Mouse (Mus musculus): ENCODE results near the gene Nim1k. TPM values are rescaled to one million over a fixed set of nuclear protein-coding genes. Genes with fewer than 3 reads are reported as not detected.

The Nim1k gene
- polyA plus RNA-seq (2012; rRNA removed): 0.32 and 0.42 TPM in 2 replicates

GRCm38 (mm10) chr13:119755681-119756471 is at the start of gene Nim1k:
Gene Nim1k, minus strand, starts transcription at chr13:119755882.

GRCm38 (mm10) chr13:119790761-119791579 is 35.3 kb upstream of the Nim1k start, which contains the start of gene Zfp131:
Gene Zfp131, minus strand, starts transcription at chr13:119790889.

GRCm38 (mm10) chr13:119690039-119690728 is 65.5 kb downstream of the Nim1k start, which contains the start of gene Hmgcs1:
Gene Hmgcs1, plus strand, starts transcription at chr13:119690379.

Other genes starting within 250 kb of the Nim1k start
- 10.0 and 14.2 TPM in 2 replicates for gene Ccl28, start 132.1 kb downstream of the Nim1k start, polyA plus RNA-seq (2012; rRNA removed)
- gene Hmgcs1, start 65.5 kb downstream of the Nim1k start, polyA plus RNA-seq (2012; rRNA removed): 28.4 and 33.1 TPM in 2 replicates
- gene Zfp131, start 35.0 kb upstream of the Nim1k start, polyA plus RNA-seq (2012; rRNA removed): 4.8 and 7.9 TPM in 2 replicates
- gene AF067063, start 74.3 kb upstream of the Nim1k start, polyA plus RNA-seq (2012; rRNA removed): not detected in 2 replicates
- gene D13Ertd608e, start 80.1 kb upstream of the Nim1k start, polyA plus RNA-seq (2012; rRNA removed): not detected in 2 replicates
- gene Tcstv1, start 138.9 kb upstream of the Nim1k start, polyA plus RNA-seq (2012; rRNA removed): not detected in 2 replicates
- gene Gm21761, start 173.4 kb upstream of the Nim1k start, polyA plus RNA-seq (2012; rRNA removed): not detected in 2 replicates
- not detected in 2 replicates for gene B020031M17Rik, start 194.9 kb upstream of the Nim1k start, polyA plus RNA-seq (2012; rRNA removed)